Mouse (Mus musculus): ENCODE measurements at regions not wholly inside any gene's neighbourhood (a gene's known extent, or its start where the extent isn't known, plus 50 kb on each side); places are given as distances from the start of the nearest gene placed in this dataset.

- no peak for DNase-seq (ENCODE audit: low read depth, low spot score)
These were observed 56.5 kb upstream of the Cnksr3 start for GRCm38 (mm10) chr10:7268386-7269033.

GRCm38 (mm10) chr10:7267903-7268302 lies 55.9 kb upstream of the Cnksr3 start:
- no peak for DNase-seq (ENCODE audit: low read depth, low spot score)

GRCm38 (mm10) chr10:7267106-7267505 lies 55.1 kb upstream of the Cnksr3 start:
- no peak for DNase-seq (ENCODE audit: low read depth, low spot score)

GRCm38 (mm10) chr10:7265412-7265811 lies 53.4 kb upstream of the Cnksr3 start:
- no peak for DNase-seq (ENCODE audit: low read depth, low spot score)

- no peak for DNase-seq (ENCODE audit: low read depth, low spot score)
These were observed 52.7 kb upstream of the Cnksr3 start for GRCm38 (mm10) chr10:7264721-7265120.

All from retina, postnatal 7 days (tissue).